Mouse (Mus musculus) liver, adult 2 months (tissue): Measurements from ENCODE around the gene Gtf2a2. TPM values are rescaled to one million over a fixed set of nuclear protein-coding genes. Genes with fewer than 3 reads are reported as not detected.
A peak's percentile ranks its signal among the peaks of the same experiment; 100 is the strongest.

Experiments used
- DNase-seq: peaks from one replicate; pipeline ENCODE4 v3.0.0-alpha.2; 2011; ENCODE audit warnings: low read depth, low spot score; ENCODE audit errors: extremely low read depth
- H3K27ac ChIP-seq: fragments of 200-500 bp; replicated peaks from 2 replicates; pipeline ENCODE4 v1.5.1; 2012; ENCODE audit warnings: low read depth, mild to moderate bottlenecking, control low read depth, inconsistent platforms, low read length; ENCODE audit not compliant: insufficient read depth
- H3K27me3 ChIP-seq: fragments of 200-500 bp; 2 replicates; pipeline ENCODE4 v1.6.1; 2012; ENCODE audit warnings: mild to moderate bottlenecking, moderate library complexity, low read length, inconsistent platforms; ENCODE audit not compliant: control insufficient read depth, insufficient read depth
- H3K36me3 ChIP-seq: fragments of 200-500 bp; 2 replicates; pipeline ENCODE4 v1.6.1; 2012; ENCODE audit warnings: low read length, inconsistent platforms; ENCODE audit not compliant: control insufficient read depth, insufficient read depth
- H3K4me1 ChIP-seq: fragments of 200-500 bp; 2 replicates; pipeline ENCODE4 v1.6.1; 2011; ENCODE audit warnings: low read length; ENCODE audit not compliant: control insufficient read depth, insufficient read depth
- H3K4me3 ChIP-seq: fragments of 200-500 bp; 2 replicates; pipeline ENCODE4 v1.5.1; 2011; ENCODE audit warnings: low read depth, mild to moderate bottlenecking, control low read depth, low read length, moderate library complexity; ENCODE audit not compliant: insufficient read depth
- H3K79me2 ChIP-seq: fragments of 200-500 bp; 2 replicates; pipeline ENCODE4 v1.6.1; 2012; ENCODE audit warnings: inconsistent platforms, mild to moderate bottlenecking, low read length, moderate library complexity; ENCODE audit not compliant: control insufficient read depth, insufficient read depth
- H3K9ac ChIP-seq: fragments of 200-500 bp; 2 replicates; pipeline ENCODE4 v1.6.1; 2012; ENCODE audit warnings: low read depth, mild to moderate bottlenecking, control low read depth, inconsistent platforms, low read length
- CTCF ChIP-seq: fragments of 200-500 bp; IDR thresholded peaks from 2 replicates; pipeline ENCODE4 v1.5.1; 2011; ENCODE audit warnings: low read depth, low read length, control low read depth
- POLR2A ChIP-seq: fragments of 200-500 bp; IDR thresholded peaks from 2 replicates; pipeline ENCODE4 v1.6.1; 2011; ENCODE audit warnings: low read length, control low read depth; ENCODE audit not compliant: insufficient read depth; ENCODE audit errors: extremely low read depth
- whole genome bisulfite sequencing: fragments of 180-500 bp; shearing (Covaris S2); methylation state at CpG from one replicate; pipeline ENCODE4 v1.1.7; 2018; 5-methylcytosine and 5-hydroxymethylcytosine counted together
- polyA plus RNA-seq: library from polyadenylated mRNA; depleted of rRNA; stranded (reverse); fragments of >200 nt; gene quantifications from 2 replicates; pipeline ENCODE4 v1.2.3, GENCODE M21; 2012; rRNA removed
- total RNA-seq: library from RNA; depleted of rRNA; stranded (reverse); fragments of >200 nt; gene quantifications from 2 replicates; pipeline ENCODE4 v1.2.3, GENCODE M21; 2014; rRNA removed

Gene Gtf2a2
- total RNA-seq (56.2 and 59.4 TPM in 2 replicates), polyA plus RNA-seq (11.9 and 13.4 TPM in 2 replicates)

DNA sequence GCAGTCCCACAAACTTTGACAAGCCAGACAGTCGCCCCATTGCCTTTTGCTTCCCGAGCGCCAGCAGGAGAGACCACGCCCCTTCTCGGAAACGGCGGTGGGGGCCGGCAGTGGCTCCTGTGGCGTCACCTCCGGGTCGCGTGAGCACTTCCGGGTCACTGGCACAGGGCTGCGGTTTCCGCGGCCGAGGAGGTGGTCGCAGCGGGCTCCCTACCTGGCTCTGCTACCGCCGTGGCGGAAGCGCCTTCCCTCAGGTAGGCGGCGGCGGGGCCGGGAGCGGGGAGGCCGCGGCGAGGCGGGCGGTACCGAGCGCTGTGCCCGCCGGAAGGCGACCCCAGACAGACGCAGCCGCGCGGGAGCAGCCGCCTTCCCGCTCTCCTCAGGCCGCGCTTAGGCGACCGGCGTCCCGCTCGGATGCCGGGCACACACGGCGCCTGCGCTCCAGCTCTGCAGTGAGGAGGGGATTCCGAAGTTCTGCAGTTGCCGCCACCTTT lies at the start of gene Gtf2a2:
Gtf2a2 (plus strand) TSS at position 143 of the 494 bp plus-strand sequence.
- Histone ChIP-seq H3K9ac (peak within 1 kb of the TSS; percentile 100), H3K36me3 (peaks cover 30% of the 10 kb centered on the region), H3K27ac (peak within 1 kb of the TSS; percentile 96), H3K4me3 (peak within 1 kb of the TSS; percentile 75), H3K27me3 (no peaks in the 10 kb centered on the region), H3K79me2 (peaks cover 13% of the 10 kb centered on the region), H3K4me1 (peaks cover 28% of the 10 kb centered on the region)
- no peak for TF ChIP-seq CTCF
- peak; percentile 86; the same call in 1 of the 2 replicates for TF ChIP-seq POLR2A
- DNase-seq: peak; percentile 75
- under 1% methylated on average over 50 of the region's 57 CpGs for WGBS

DNA sequence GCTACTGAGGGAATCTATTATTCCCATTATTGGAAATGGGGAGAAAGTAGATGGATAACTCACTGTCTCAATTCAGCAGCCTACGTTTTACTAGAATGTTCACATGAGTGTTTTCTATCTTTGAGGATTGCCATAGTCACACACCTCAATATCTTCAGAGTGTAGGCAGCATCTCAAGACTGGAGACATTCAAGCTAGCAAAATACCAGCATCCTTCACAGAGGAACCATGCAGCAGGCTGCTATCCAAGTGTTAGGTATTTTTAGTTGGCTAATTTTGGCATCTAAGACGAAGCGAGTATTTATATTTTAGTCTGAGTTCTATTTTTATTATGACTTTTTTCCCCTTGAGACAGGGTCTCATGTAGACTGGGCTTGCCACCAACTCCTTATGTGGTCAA lies 48.0 kb upstream of the Gtf2a2 start:
- WGBS: 74% methylated on average over 3 of the region's 3 CpGs
- H3K79me2 ChIP-seq: no peaks in the 10 kb centered on the region
- no peaks in the 10 kb centered on the region for H3K27me3 ChIP-seq
- H3K4me3 ChIP-seq: no peak overlapping the region
- no peaks in the 10 kb centered on the region for H3K4me1 ChIP-seq
- no peak overlapping the region for H3K9ac ChIP-seq
- TF ChIP-seq CTCF (no peak), POLR2A (no peak)
- H3K27ac ChIP-seq: no peak overlapping the region
- no peaks in the 10 kb centered on the region for H3K36me3 ChIP-seq
- no peak for DNase-seq

DNA sequence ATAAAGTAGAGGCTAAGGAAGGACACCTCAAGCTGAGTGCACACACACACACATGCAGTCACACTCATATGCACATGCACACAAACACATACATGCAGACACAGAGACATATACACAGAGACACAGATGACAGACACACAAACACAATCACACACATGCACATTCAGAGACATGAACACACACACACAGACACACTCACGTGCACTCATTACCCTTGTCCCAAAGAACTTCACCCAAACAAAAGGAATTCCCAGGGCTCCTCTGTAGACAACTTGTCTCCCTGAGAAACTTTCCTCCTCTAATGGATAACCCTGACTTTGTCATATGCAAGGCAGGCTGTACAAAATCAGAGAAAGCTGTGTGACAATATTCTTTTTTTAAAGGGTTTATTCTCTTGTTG lies 26.8 kb upstream of the Gtf2a2 start:
- Histone ChIP-seq H3K9ac (no peak overlapping the region), H3K27me3 (no peaks in the 10 kb centered on the region), H3K79me2 (peaks cover 5% of the 10 kb centered on the region; the same call in 1 of the 2 replicates), H3K4me3 (no peak overlapping the region), H3K27ac (no peak overlapping the region), H3K36me3 (no peaks in the 10 kb centered on the region), H3K4me1 (peaks cover 2% of the 10 kb centered on the region; the same call in 1 of the 2 replicates)
- 65% methylated on average over 1 of the region's 1 CpGs for WGBS
- TF ChIP-seq CTCF (no peak), POLR2A (no peak)
- no peak for DNase-seq

DNA sequence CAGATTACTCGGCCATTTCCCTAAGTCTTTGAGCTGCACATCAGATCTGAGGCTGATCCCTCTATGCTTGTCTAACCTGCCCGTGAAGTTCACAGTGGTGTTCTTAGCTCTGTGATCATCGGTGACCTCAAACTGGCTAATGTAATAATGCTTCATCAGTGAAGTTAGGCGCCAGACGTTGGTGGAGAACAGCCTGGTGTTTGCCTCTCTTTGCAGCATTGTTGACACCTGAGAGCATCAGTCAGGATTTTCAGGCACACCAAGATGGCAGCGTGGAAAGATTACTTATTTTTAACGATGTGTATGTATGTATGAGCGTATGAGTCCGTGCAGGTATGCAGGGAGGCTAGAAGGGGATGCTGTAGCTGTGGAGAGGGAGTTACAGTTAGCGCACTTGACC lies 26.3 kb upstream of the Gtf2a2 start:
- Histone ChIP-seq H3K4me1 (peaks cover 6% of the 10 kb centered on the region), H3K36me3 (no peaks in the 10 kb centered on the region), H3K27ac (no peak overlapping the region), H3K27me3 (no peaks in the 10 kb centered on the region), H3K79me2 (peaks cover 8% of the 10 kb centered on the region; the same call in 1 of the 2 replicates), H3K4me3 (no peak overlapping the region), H3K9ac (no peak overlapping the region)
- TF ChIP-seq POLR2A (no peak), CTCF (no peak)
- 81% methylated on average over 10 of the region's 10 CpGs for WGBS
- no peak for DNase-seq

DNA sequence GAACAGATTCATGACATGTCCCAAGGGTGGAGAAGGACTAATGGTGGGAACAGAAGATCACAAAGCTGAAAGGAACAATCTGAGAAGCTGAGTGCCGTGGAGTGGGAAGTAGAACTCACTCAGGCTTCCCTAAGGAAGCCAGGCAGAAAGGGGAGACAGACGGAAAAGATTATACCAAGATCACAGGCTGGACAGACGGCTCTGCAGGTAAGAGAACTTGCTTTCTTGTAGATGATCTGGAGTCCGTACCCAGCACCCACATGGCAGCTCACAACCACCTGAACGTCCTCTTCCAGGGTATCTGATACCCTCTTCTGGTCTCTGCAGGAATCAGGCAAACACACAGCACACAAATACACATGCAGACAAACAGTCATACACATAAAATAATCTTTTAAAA lies 25.8 kb upstream of the Gtf2a2 start:
- H3K27ac ChIP-seq: no peak overlapping the region
- no peak for TF ChIP-seq POLR2A
- no peak for TF ChIP-seq CTCF
- no peaks in the 10 kb centered on the region for H3K36me3 ChIP-seq
- no peak overlapping the region for H3K9ac ChIP-seq
- peaks cover 10% of the 10 kb centered on the region for H3K4me1 ChIP-seq
- peaks cover 11% of the 10 kb centered on the region; the same call in 1 of the 2 replicates for H3K79me2 ChIP-seq
- H3K4me3 ChIP-seq: no peak overlapping the region
- no peak for DNase-seq
- H3K27me3 ChIP-seq: no peaks in the 10 kb centered on the region
- WGBS: 81% methylated on average over 5 of the region's 5 CpGs

DNA sequence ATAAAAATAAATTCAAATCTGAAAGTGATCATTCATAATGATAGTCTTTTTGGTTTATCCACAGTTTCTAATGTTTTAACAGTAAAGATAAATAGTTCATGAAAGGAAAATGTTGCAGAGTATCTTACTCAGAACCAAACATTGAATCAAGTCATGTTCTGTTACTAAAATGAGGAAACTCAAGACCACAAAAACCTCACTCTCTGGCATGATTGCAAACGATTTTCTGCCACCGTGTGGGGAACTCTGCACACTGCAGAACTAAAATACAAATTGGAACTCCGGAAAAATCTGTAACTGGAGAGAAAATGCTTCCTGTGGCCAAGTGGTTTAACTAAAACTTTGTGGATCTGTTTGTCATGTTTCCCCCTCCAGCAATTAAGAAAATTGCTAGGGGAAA lies 24.8 kb upstream of the Gtf2a2 start:
- Histone ChIP-seq H3K4me3 (no peak overlapping the region), H3K27ac (no peak overlapping the region), H3K79me2 (peaks cover 11% of the 10 kb centered on the region; the same call in 1 of the 2 replicates), H3K9ac (no peak overlapping the region), H3K36me3 (no peaks in the 10 kb centered on the region), H3K4me1 (peaks cover 15% of the 10 kb centered on the region), H3K27me3 (no peaks in the 10 kb centered on the region)
- 1% methylated on average over 3 of the region's 3 CpGs for WGBS
- peak; percentile 54 for DNase-seq
- TF ChIP-seq POLR2A (no peak), CTCF (no peak)
